Mouse (Mus musculus): ENCODE data around the gene Snap47.

DNA sequence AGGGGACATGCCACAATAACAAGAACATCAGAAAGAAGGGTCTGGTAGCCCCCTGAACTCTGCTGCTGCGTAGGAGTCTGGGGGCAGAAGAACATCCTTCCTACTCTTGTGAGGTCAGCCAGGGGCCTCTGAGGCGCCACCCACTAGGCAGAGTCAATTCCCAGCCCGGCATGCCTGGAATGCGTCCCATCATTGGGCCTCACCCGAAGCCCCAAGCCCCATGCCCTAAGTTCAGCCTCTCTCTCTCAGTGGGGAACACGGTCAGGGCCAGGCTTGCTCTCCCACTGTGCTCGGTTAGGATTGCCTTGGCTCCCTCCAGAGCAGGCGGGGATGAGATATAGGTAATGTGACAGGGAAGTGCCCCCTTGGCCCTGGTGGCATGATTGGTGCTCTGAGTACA, 65.9 kb downstream of the Snap47 start:
- TF ChIP-seq CTCF (IDR thresholded peaks at IDR 0.05; ENCODE audit: low read depth, low read length) (no peak), TAL1 (conservative IDR thresholded peaks at IDR 0.05; ENCODE audit: low read depth, low read length) (no peak), GATA1 (IDR thresholded peaks at IDR 0.05; ENCODE audit: borderline replicate concordance, low read length) (no peak), GATA2 (IDR thresholded peaks at IDR 0.05; ENCODE audit: borderline replicate concordance, low read depth, low read length) (no peak)
